Mouse (Mus musculus) bone marrow, adult 2 months (tissue): ENCODE results near the gene Trpm7.

Source experiments
- CTCF ChIP-seq: fragments of 200-500 bp; IDR thresholded peaks from 2 replicates; pipeline ENCODE4 v1.5.1; 2011; ENCODE audit warnings: low read length, control low read depth; ENCODE audit not compliant: control insufficient read depth, insufficient read depth
- POLR2A ChIP-seq: fragments of 200-500 bp; IDR thresholded peaks from 2 replicates; pipeline ENCODE4 v1.6.1; 2011; ENCODE audit warnings: low read depth, mild to moderate bottlenecking, control low read depth, low read length, borderline replicate concordance; ENCODE audit not compliant: control insufficient read depth

- no peak for TF ChIP-seq POLR2A
- TF ChIP-seq CTCF, result no peak
These were observed 554 bp downstream of the Trpm7 start for GRCm38 (mm10) chr2:126875516-126875835.
